Mouse (Mus musculus) CH12.LX (cell line): ENCODE data around the gene Lhb. TPM values are rescaled to one million over a fixed set of nuclear protein-coding genes. Genes with fewer than 3 reads are reported as not detected.
A peak's percentile ranks its signal among the peaks of the same experiment; 100 is the strongest.

Experiments used
- DNase-seq: peaks from one replicate; pipeline ENCODE4 v3.0.0-alpha.2; 2013; ENCODE audit errors: extremely low read depth
- H3K27ac ChIP-seq: 2 replicates; pipeline ENCODE4 v1.5.1; 2012; ENCODE audit warnings: low read depth, mild to moderate bottlenecking, control low read depth, moderate library complexity; ENCODE audit not compliant: insufficient read depth
- H3K27me3 ChIP-seq: replicated peaks from 2 replicates; pipeline ENCODE3; 2012; ENCODE audit warnings: inconsistent platforms
- H3K36me3 ChIP-seq, 2 experiments: replicated peaks in 1 of 2; 2 replicates each; pipeline versions ENCODE3 to v1.6.1; 2012; ENCODE audit warnings: inconsistent platforms in 1 of 2, low read length in 1 of 2, mild to moderate bottlenecking in 1 of 2, mixed read lengths in 1 of 2, moderate library complexity in 1 of 2; ENCODE audit not compliant: control insufficient read depth in 1 of 2, insufficient read depth in 1 of 2
- H3K4me1 ChIP-seq, 2 experiments: 2 replicates each; pipeline ENCODE4 v1.6.1; 2012; ENCODE audit warnings: inconsistent platforms in 1 of 2, moderate library complexity in 1 of 2; ENCODE audit not compliant: insufficient read depth in 2 of 2, control insufficient read depth in 1 of 2
- H3K4me2 ChIP-seq: 2 replicates; pipeline ENCODE4 v1.6.1; 2012; ENCODE audit warnings: low read depth, mild to moderate bottlenecking, control low read depth; ENCODE audit not compliant: poor library complexity, insufficient read depth, severe bottlenecking
- H3K4me3 ChIP-seq, 3 experiments: fragments of 150-350 bp in 1 of 3; sonication (generic) in 1 of 3; replicated peaks in 1 of 3; 2 replicates each; pipeline versions ENCODE3 to v1.5.1; 2011 to 2012; ENCODE audit warnings: low read depth in 2 of 3, low read length in 2 of 3, mild to moderate bottlenecking in 2 of 3, moderate library complexity in 2 of 3, control low read depth in 1 of 3, improper control_type of control experiment in 1 of 3, inconsistent platforms in 1 of 3, mixed read lengths in 1 of 3; ENCODE audit not compliant: poor library complexity in 1 of 3
- H3K79me2 ChIP-seq: replicated peaks from 2 replicates; pipeline ENCODE4 v1.6.1; 2012; ENCODE audit warnings: mild to moderate bottlenecking, moderate library complexity; ENCODE audit not compliant: control insufficient read depth, poor library complexity, insufficient read depth, severe bottlenecking; ENCODE audit errors: extremely low read depth
- H3K9ac ChIP-seq: 2 replicates; pipeline ENCODE4 v1.6.1; 2012; ENCODE audit warnings: low read depth, mild to moderate bottlenecking, control low read depth, moderate library complexity; ENCODE audit not compliant: insufficient read depth
- H3K9me3 ChIP-seq: replicated peaks from 2 replicates; pipeline ENCODE3; 2012; ENCODE audit warnings: low read length, inconsistent platforms, mixed read lengths
- CHD1 ChIP-seq: IDR thresholded peaks from 2 replicates; pipeline ENCODE4 v1.6.1; 2012; ENCODE audit warnings: low read depth, low read length, improper control_type of control experiment, inconsistent platforms
- CHD2 ChIP-seq: IDR thresholded peaks from 2 replicates; pipeline ENCODE4 v1.6.1; 2011; ENCODE audit warnings: low read length, improper control_type of control experiment
- CTCF ChIP-seq, 2 experiments: IDR thresholded peaks in 1 of 2; conservative IDR thresholded peaks in 1 of 2; 2 replicates each; pipeline ENCODE4 v1.5.1; 2011 to 2012; ENCODE audit warnings: low read depth in 2 of 2, low read length in 2 of 2, improper control_type of control experiment in 1 of 2, inconsistent platforms in 1 of 2, mild to moderate bottlenecking in 1 of 2, moderate library complexity in 1 of 2
- HCFC1 ChIP-seq: IDR thresholded peaks from 2 replicates; pipeline ENCODE4 v1.6.1; 2012; ENCODE audit warnings: low read depth, mild to moderate bottlenecking, inconsistent platforms, low read length, improper control_type of control experiment
- JUND ChIP-seq: conservative IDR thresholded peaks from 2 replicates; pipeline ENCODE4 v1.6.1; 2011; ENCODE audit warnings: low read depth, low read length, improper control_type of control experiment
- MEF2A ChIP-seq: IDR thresholded peaks from 2 replicates; pipeline ENCODE4 v1.6.1; 2014; ENCODE audit warnings: low read depth, mild to moderate bottlenecking, inconsistent platforms, low read length, improper control_type of control experiment, borderline replicate concordance
- RAD21 ChIP-seq: IDR thresholded peaks from 2 replicates; pipeline ENCODE4 v1.6.1; 2011; ENCODE audit warnings: low read depth, mild to moderate bottlenecking, low read length, improper control_type of control experiment, moderate library complexity
- SIN3A ChIP-seq: IDR thresholded peaks from 2 replicates; pipeline ENCODE4 v1.6.1; 2012; ENCODE audit warnings: low read length, improper control_type of control experiment, inconsistent platforms
- SMC3 ChIP-seq: IDR thresholded peaks from 2 replicates; pipeline ENCODE4 v1.6.1; 2011; ENCODE audit warnings: low read depth, low read length, improper control_type of control experiment
- UBTF ChIP-seq: IDR thresholded peaks from 2 replicates; pipeline ENCODE4 v1.6.1; 2012; ENCODE audit warnings: low read depth, mild to moderate bottlenecking, inconsistent platforms, low read length, improper control_type of control experiment, moderate library complexity
- ZNF384 ChIP-seq: IDR thresholded peaks from 2 replicates; pipeline ENCODE4 v1.6.1; 2012; ENCODE audit warnings: low read depth, low read length, improper control_type of control experiment, inconsistent platforms
- dilution Hi-C: fragments of 300-500 bp; cut with MboI; formaldehyde crosslinking; loops from 2 replicates; pipeline ENCODE4 v1.14.3; 2020; ENCODE audit warnings: low sequenced_read_pairs; ENCODE audit not compliant: extremely low pct_unique_long_range_greater_than_20kb, extremely low pct_ligation_motif_present
- in situ Hi-C: fragments of 300-500 bp; cut with MboI; formaldehyde crosslinking; loops from 3 replicates; pipeline ENCODE4 v1.14.3; 2019; ENCODE audit warnings: low sequenced_read_pairs, low pct_ligation_motif_present, low pct_unique_long_range_greater_than_20kb, mixed read lengths
- polyA plus RNA-seq: library from polyadenylated mRNA; unstranded; fragments of >175 nt; gene quantifications from 2 replicates; pipeline ENCODE4 v1.2.1, GENCODE M21; 2012; ENCODE audit warnings: low read depth; ENCODE audit not compliant: insufficient read length
- total RNA-seq, 2 experiments: library from RNA; depleted of rRNA; stranded (reverse); fragments of 300-350 nt in 1 of 2; fragments of >200 nt in 1 of 2; gene quantifications; 2 replicates each; pipeline ENCODE4 v1.2.3; 2012 to 2014

Lhb gene
- total and polyA plus RNA-seq, 3 experiments: not detected

DNA sequence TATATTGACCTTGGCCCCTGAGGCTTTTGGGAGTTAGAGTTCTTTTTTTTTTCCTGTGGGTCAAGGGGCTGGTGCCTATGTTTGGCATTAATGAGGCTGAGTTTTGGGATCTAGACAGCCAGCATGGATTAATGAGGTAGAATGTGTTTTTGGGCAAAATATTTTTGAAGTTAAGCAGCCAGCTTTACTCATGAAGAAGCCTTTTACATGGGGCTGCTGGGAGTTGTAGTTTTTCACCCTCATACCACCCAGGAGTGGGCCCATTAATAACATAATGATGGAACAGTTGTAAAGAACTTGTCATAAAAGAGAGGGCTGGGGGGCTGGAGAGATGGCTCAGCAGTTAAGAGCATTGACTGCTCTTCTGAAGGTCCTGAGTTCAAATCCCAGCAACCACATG is 26.0 kb downstream of the Lhb start:
- no peak overlapping the region for H3K9ac ChIP-seq
- DNase-seq: no peak
- H3K27me3 ChIP-seq: no peaks in the 10 kb centered on the region
- dilution Hi-C loops: no loop called here
- no peak overlapping the region for H3K4me3 ChIP-seq
- no peak for TF ChIP-seq UBTF
- TF ChIP-seq HCFC1: peak; percentile 61
- peaks cover 2 to 16% of the 10 kb centered on the region in 2 experiments for H3K4me1 ChIP-seq
- peaks cover 35 to 64% of the 10 kb centered on the region in 2 experiments for H3K36me3 ChIP-seq
- no peak overlapping the region for H3K27ac ChIP-seq
- in situ Hi-C loops: no loop called here
- H3K9me3 ChIP-seq: no peaks in the 10 kb centered on the region
- H3K4me2 ChIP-seq: no peak overlapping the region
- no peaks in the 10 kb centered on the region for H3K79me2 ChIP-seq

DNA sequence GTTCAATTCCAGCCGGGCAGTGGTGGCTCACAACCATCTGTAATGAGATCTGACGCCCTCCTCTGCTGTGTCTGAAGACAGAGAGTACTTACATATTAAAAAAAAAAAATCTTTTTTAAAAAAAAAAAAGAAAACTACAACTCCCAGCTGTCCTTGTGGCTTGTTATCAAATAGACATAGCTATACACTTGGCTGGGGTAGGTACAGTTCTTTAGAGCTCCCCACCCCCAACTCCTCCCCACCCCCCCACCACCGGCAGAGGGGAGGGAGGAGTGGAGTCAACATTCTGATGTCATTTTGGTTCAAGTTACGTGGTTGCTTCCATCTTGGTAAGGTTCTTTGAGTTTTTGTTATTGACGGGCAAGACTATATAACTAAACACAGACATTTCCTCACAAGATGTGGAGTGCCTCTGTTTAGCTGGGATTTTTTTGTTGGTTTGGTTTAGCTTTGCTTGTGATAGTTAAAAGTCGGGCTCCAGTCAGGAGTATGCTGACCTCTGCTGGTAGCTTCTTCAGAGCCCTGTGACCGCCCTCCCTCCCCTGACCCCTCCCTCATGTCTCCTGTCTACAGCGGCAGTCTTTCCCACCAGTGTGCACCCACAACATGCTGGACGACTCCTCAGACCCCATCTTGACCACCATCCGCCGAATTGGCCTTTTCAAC is 26.8 kb downstream of the Lhb start:
- Histone ChIP-seq H3K27me3 (no peaks in the 10 kb centered on the region), H3K4me1 (peaks cover 2 to 19% of the 10 kb centered on the region in 2 experiments), H3K27ac (no peak overlapping the region), H3K9me3 (no peaks in the 10 kb centered on the region), H3K79me2 (no peaks in the 10 kb centered on the region), H3K4me2 (peak overlapping the region; percentile 8; the same call in 1 of the 2 replicates), H3K9ac (peak overlapping the region; percentile 53; the same call in 1 of the 2 replicates), H3K36me3 (peaks cover 37 to 68% of the 10 kb centered on the region in 2 experiments), H3K4me3 (peak overlapping the region in 2 of 3 experiments; percentile 44 to 54)
- in situ Hi-C loops: no loop called here
- TF ChIP-seq CTCF (conservative IDR thresholded peaks at IDR 0.05 in 1 of 2, IDR thresholded peaks at IDR 0.05 in 1 of 2; ENCODE audit: low read depth in 2 of 2, low read length in 2 of 2): peak; percentile 12 to 56; a peak in 2 of 4 replicates
- TF ChIP-seq CHD2: 0 out of 2 replicates have a peak, but pooled peaks have one; percentile 53
- TF ChIP-seq JUND: no peak
- no peak for TF ChIP-seq MEF2A
- TF ChIP-seq RAD21: peak; percentile 35
- no peak for TF ChIP-seq ZNF384
- peak; percentile 22 for TF ChIP-seq SMC3
- TF ChIP-seq HCFC1: peak; percentile 67
- TF ChIP-seq SIN3A: 0 out of 2 replicates have a peak, but pooled peaks have one; percentile 20
- dilution Hi-C loops: no loop called here
- DNase-seq: no peak

DNA sequence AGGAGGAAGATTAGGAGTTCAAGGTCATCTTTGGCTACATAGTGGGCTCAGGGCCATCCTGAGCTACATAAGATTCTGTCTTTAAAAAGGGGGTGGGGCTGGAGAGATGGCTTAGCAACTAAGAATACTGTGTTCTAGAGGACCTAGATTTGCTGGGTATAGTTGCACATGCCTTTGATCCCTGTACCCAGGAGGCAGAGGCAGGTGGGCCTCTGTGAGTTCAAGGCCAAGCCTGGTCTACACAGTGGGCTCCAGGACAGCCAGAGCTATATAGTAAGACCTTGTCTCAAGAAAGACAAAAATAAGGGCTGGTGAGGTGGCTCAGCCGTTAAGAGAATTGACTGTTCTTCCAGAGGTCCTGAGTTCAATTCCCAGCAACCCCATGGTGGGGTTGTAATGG is 29.4 kb downstream of the Lhb start:
- Histone ChIP-seq H3K79me2 (no peaks in the 10 kb centered on the region), H3K4me1 (peaks cover 2 to 19% of the 10 kb centered on the region in 2 experiments), H3K9me3 (no peaks in the 10 kb centered on the region), H3K4me3 (no peak overlapping the region), H3K36me3 (peaks cover 30 to 62% of the 10 kb centered on the region in 2 experiments), H3K9ac (no peak overlapping the region), H3K4me2 (no peak overlapping the region), H3K27ac (no peak overlapping the region), H3K27me3 (no peaks in the 10 kb centered on the region)
- dilution Hi-C loops: no loop called here
- in situ Hi-C loops: no loop called here
- no peak for DNase-seq
- no peak for TF ChIP-seq CHD1
